Mouse (Mus musculus): Measurements from ENCODE around the gene Acaca.

GRCm38 (mm10) chr11:84101182-84101581, 28.3 kb upstream of the Acaca start:
- TF ChIP-seq POLR2AphosphoS2 (IDR thresholded peaks at IDR 0.05; ENCODE audit: insufficient read length, low read depth) (no peak), POLR2A (IDR thresholded peaks at IDR 0.05; ENCODE audit: insufficient read length, low read depth) (no peak), TCF12 (IDR thresholded peaks at IDR 0.05; ENCODE audit: insufficient read depth, poor library complexity, severe bottlenecking) (no peak), MYOG (IDR thresholded peaks at IDR 0.05; ENCODE audit: control insufficient read depth in 1 of 3, insufficient read depth in 1 of 3, insufficient read length in 2 of 3, low read depth in 2 of 3) (no peak), USF1 (IDR thresholded peaks at IDR 0.05; ENCODE audit: low read depth) (no peak), MAX (IDR thresholded peaks at IDR 0.05; ENCODE audit: low read depth) (no peak), E2F4 (IDR thresholded peaks at IDR 0.05; ENCODE audit: insufficient read depth) (no peak), TCF3 (IDR thresholded peaks at IDR 0.05; ENCODE audit: insufficient read length, low read depth) (no peak), SRF (IDR thresholded peaks at IDR 0.05; ENCODE audit: control insufficient read depth, insufficient read length, low read depth) (no peak)
